Mouse (Mus musculus): Measurements from ENCODE around the gene Zfp704. TPM values are rescaled to one million over a fixed set of nuclear protein-coding genes. Genes with fewer than 3 reads are reported as not detected.

Gene Zfp704
- polyA plus RNA-seq, 1 experiment from 2014 or later: 9.2 TPM

DNA sequence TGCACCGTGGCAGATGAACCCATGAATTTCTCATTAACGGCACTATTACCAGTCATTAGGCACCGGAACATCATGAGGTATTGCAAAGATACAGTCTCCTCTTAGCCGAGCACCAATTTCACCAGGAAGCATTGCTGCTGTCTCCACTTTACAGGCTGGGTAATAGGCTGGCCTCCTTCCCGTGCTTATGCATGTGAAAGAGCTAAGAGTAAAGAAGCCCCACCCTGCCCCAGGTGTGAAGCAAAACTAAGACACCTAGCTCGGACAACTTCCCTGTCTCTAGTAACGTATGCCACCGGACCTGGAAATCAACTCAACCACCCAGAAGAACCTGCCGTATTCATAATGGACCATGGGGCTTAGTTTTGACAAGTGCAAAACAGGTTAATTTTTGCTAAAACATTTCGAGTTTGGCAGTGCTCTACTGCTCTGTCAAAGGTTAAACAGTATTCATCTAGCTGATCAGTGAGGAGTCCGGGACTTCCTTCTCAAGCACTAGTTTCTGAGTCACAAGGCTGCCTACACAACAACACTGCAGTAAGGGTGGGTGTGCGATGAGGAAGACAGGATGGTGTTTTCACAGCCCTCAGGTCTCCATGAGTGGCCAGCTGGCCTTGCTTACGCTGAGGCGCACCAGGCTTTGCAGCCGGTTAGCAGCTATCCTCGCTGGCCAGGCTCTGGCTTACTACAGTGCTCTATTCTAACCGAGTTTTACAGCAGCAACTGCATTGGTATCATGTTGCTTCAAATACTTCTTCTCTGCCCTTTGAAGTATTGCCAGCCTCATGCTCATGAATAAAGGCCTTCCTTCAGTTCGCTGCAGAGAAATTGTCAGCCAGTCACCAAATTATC lies 86.6 kb downstream of the Zfp704 start:
- H3K4me3 ChIP-seq (ENCODE audit: control insufficient read depth in 1 of 2, insufficient read depth in 1 of 2, low read depth in 1 of 2, low read length in 2 of 2): no peak overlapping the region
- H3K27ac ChIP-seq (replicated peaks in 1 of 2; ENCODE audit: control insufficient read depth in 1 of 2, insufficient read depth in 1 of 2, low read depth in 2 of 2, low read length in 2 of 2): peak overlapping the region; percentile 39 to 67
- H3K36me3 ChIP-seq (ENCODE audit: control insufficient read depth, insufficient read depth, low read length): no peaks in the 10 kb centered on the region
- 60% methylated on average over 18 of the region's 18 CpGs for WGBS
- H3K9ac ChIP-seq (ENCODE audit: low read length): peak overlapping the region; percentile 3; the same call in 1 of the 2 replicates
- no peaks in the 10 kb centered on the region for H3K9me3 ChIP-seq (ENCODE audit: control insufficient read depth, low read length)
- H3K4me1 ChIP-seq (ENCODE audit: control insufficient read depth in 2 of 2, insufficient read depth in 2 of 2, low read length in 2 of 2): peaks cover 30 to 47% of the 10 kb centered on the region in 2 experiments
- ATAC-seq (ENCODE audit: insufficient number of reproducible peaks, insufficient read depth, low FRiP score, low read depth): no peak
- H3K4me2 ChIP-seq (ENCODE audit: low read length): no peak overlapping the region
- H3K27me3 ChIP-seq (ENCODE audit: control insufficient read depth, insufficient read depth, low read length): no peaks in the 10 kb centered on the region

GRCm38 (mm10) chr3:9522009-9522408 lies 87.9 kb downstream of the Zfp704 start:
- Histone ChIP-seq H3K4me2 (ENCODE audit: low read length) (no peak overlapping the region), H3K4me3 (ENCODE audit: control insufficient read depth in 1 of 2, insufficient read depth in 1 of 2, low read depth in 1 of 2, low read length in 2 of 2) (no peak overlapping the region), H3K4me1 (ENCODE audit: control insufficient read depth in 2 of 2, insufficient read depth in 2 of 2, low read length in 2 of 2) (peaks cover 33 to 55% of the 10 kb centered on the region in 2 experiments), H3K36me3 (ENCODE audit: control insufficient read depth, insufficient read depth, low read length) (no peaks in the 10 kb centered on the region), H3K27me3 (ENCODE audit: control insufficient read depth, insufficient read depth, low read length) (no peaks in the 10 kb centered on the region), H3K9ac (ENCODE audit: low read length) (no peak overlapping the region), H3K9me3 (ENCODE audit: control insufficient read depth, low read length) (no peaks in the 10 kb centered on the region), H3K27ac (replicated peaks in 1 of 2; ENCODE audit: control insufficient read depth in 1 of 2, insufficient read depth in 1 of 2, low read depth in 2 of 2, low read length in 2 of 2) (no peak overlapping the region)
- ATAC-seq (ENCODE audit: insufficient number of reproducible peaks, insufficient read depth, low FRiP score, low read depth): no peak
- WGBS: 61% methylated on average over 6 of the region's 6 CpGs

GRCm38 (mm10) chr3:9520728-9521054 lies 89.2 kb downstream of the Zfp704 start:
- WGBS: 42% methylated on average over 7 of the region's 7 CpGs
- H3K4me3 ChIP-seq (ENCODE audit: control insufficient read depth in 1 of 2, insufficient read depth in 1 of 2, low read depth in 1 of 2, low read length in 2 of 2): no peak overlapping the region
- no peaks in the 10 kb centered on the region for H3K9me3 ChIP-seq (ENCODE audit: control insufficient read depth, low read length)
- no peak for ATAC-seq (ENCODE audit: insufficient number of reproducible peaks, insufficient read depth, low FRiP score, low read depth)
- H3K36me3 ChIP-seq (ENCODE audit: control insufficient read depth, insufficient read depth, low read length): no peaks in the 10 kb centered on the region
- no peak overlapping the region; the same call in 1 of the 2 replicates for H3K9ac ChIP-seq (ENCODE audit: low read length)
- peak overlapping the region; percentile 54 for H3K4me2 ChIP-seq (ENCODE audit: low read length)
- H3K27ac ChIP-seq (replicated peaks in 1 of 2; ENCODE audit: control insufficient read depth in 1 of 2, insufficient read depth in 1 of 2, low read depth in 2 of 2, low read length in 2 of 2): peak overlapping the region; percentile 53 to 75
- H3K27me3 ChIP-seq (ENCODE audit: control insufficient read depth, insufficient read depth, low read length): no peaks in the 10 kb centered on the region
- peaks cover 33 to 61% of the 10 kb centered on the region in 2 experiments for H3K4me1 ChIP-seq (ENCODE audit: control insufficient read depth in 2 of 2, insufficient read depth in 2 of 2, low read length in 2 of 2)

- Histone ChIP-seq H3K36me3 (ENCODE audit: control insufficient read depth, insufficient read depth, low read length) (no peaks in the 10 kb centered on the region), H3K9ac (ENCODE audit: low read length) (peak overlapping the region; percentile 51), H3K4me1 (ENCODE audit: control insufficient read depth in 2 of 2, insufficient read depth in 2 of 2, low read length in 2 of 2) (peaks cover 37 to 66% of the 10 kb centered on the region in 2 experiments), H3K27me3 (ENCODE audit: control insufficient read depth, insufficient read depth, low read length) (no peaks in the 10 kb centered on the region), H3K4me3 (ENCODE audit: control insufficient read depth in 1 of 2, insufficient read depth in 1 of 2, low read depth in 1 of 2, low read length in 2 of 2) (no peak overlapping the region), H3K4me2 (ENCODE audit: low read length) (peak overlapping the region; percentile 54), H3K27ac (replicated peaks in 1 of 2; ENCODE audit: control insufficient read depth in 1 of 2, insufficient read depth in 1 of 2, low read depth in 2 of 2, low read length in 2 of 2) (peak overlapping the region; percentile 53 to 75), H3K9me3 (ENCODE audit: control insufficient read depth, low read length) (no peaks in the 10 kb centered on the region)
- peak; percentile 82 for ATAC-seq (ENCODE audit: insufficient number of reproducible peaks, insufficient read depth, low FRiP score, low read depth)
- 20% methylated on average over 17 of the region's 17 CpGs for WGBS
These were observed 89.7 kb downstream of the Zfp704 start for GRCm38 (mm10) chr3:9520051-9520727.

DNA sequence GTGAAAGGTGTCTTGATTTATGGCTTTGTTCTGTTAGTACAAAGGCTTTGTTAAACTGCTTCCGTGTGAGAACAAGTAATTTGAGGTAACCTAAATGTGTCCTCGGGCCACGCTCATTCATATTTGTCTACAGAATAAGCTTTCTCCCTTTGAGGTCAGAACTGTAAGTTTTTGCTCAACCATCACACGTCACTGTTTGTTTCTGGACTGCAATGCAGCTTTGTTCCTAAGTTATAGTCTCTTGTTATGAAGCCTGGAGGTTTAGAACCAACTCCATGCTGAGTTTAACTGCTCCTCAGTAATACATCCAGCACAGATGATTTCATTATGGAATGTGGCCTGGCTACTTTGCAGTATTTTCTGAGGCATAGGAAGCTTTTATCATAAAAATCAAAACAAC lies 90.4 kb downstream of the Zfp704 start:
- no peaks in the 10 kb centered on the region for H3K36me3 ChIP-seq (ENCODE audit: control insufficient read depth, insufficient read depth, low read length)
- no peak overlapping the region for H3K9ac ChIP-seq (ENCODE audit: low read length)
- ATAC-seq (ENCODE audit: insufficient number of reproducible peaks, insufficient read depth, low FRiP score, low read depth): no peak
- H3K27me3 ChIP-seq (ENCODE audit: control insufficient read depth, insufficient read depth, low read length): no peaks in the 10 kb centered on the region
- H3K27ac ChIP-seq (replicated peaks in 1 of 2; ENCODE audit: control insufficient read depth in 1 of 2, insufficient read depth in 1 of 2, low read depth in 2 of 2, low read length in 2 of 2): no peak overlapping the region
- H3K9me3 ChIP-seq (ENCODE audit: control insufficient read depth, low read length): no peaks in the 10 kb centered on the region
- peaks cover 37 to 69% of the 10 kb centered on the region in 2 experiments for H3K4me1 ChIP-seq (ENCODE audit: control insufficient read depth in 2 of 2, insufficient read depth in 2 of 2, low read length in 2 of 2)
- WGBS: 79% methylated on average over 4 of the region's 4 CpGs
- no peak overlapping the region for H3K4me2 ChIP-seq (ENCODE audit: low read length)
- no peak overlapping the region for H3K4me3 ChIP-seq (ENCODE audit: control insufficient read depth in 1 of 2, insufficient read depth in 1 of 2, low read depth in 1 of 2, low read length in 2 of 2)

DNA sequence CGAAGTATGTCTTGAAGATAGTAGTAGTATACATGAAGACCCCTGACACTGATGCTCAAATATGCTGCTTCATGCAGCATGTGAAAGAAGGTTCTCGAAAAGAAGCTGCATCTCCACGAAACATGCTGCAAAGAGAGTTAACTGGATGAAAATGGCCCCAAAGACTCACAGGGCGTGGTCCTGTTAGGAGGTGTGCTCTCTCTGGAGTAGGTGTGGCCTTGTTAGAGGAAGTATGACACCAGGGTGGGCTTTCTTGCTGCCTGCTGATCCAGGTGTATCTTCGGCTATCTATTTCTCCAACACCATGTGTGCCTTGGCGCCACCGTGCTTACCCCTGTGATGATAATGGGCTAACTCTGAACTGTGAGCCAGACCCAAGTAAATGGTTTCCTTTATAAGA lies 90.9 kb downstream of the Zfp704 start:
- ATAC-seq (ENCODE audit: insufficient number of reproducible peaks, insufficient read depth, low FRiP score, low read depth): no peak
- H3K36me3 ChIP-seq (ENCODE audit: control insufficient read depth, insufficient read depth, low read length): no peaks in the 10 kb centered on the region
- no peak overlapping the region for H3K9ac ChIP-seq (ENCODE audit: low read length)
- H3K4me1 ChIP-seq (ENCODE audit: control insufficient read depth in 2 of 2, insufficient read depth in 2 of 2, low read length in 2 of 2): peaks cover 37 to 70% of the 10 kb centered on the region in 2 experiments
- H3K27ac ChIP-seq (replicated peaks in 1 of 2; ENCODE audit: control insufficient read depth in 1 of 2, insufficient read depth in 1 of 2, low read depth in 2 of 2, low read length in 2 of 2): no peak overlapping the region
- WGBS: 92% methylated on average over 7 of the region's 7 CpGs
- no peaks in the 10 kb centered on the region for H3K27me3 ChIP-seq (ENCODE audit: control insufficient read depth, insufficient read depth, low read length)
- H3K4me2 ChIP-seq (ENCODE audit: low read length): no peak overlapping the region
- no peaks in the 10 kb centered on the region for H3K9me3 ChIP-seq (ENCODE audit: control insufficient read depth, low read length)
- H3K4me3 ChIP-seq (ENCODE audit: control insufficient read depth in 1 of 2, insufficient read depth in 1 of 2, low read depth in 1 of 2, low read length in 2 of 2): no peak overlapping the region

GRCm38 (mm10) chr3:9516119-9516855 lies 93.6 kb downstream of the Zfp704 start:
- Histone ChIP-seq H3K36me3 (ENCODE audit: control insufficient read depth, insufficient read depth, low read length) (no peaks in the 10 kb centered on the region), H3K4me2 (ENCODE audit: low read length) (no peak overlapping the region), H3K4me3 (ENCODE audit: control insufficient read depth in 1 of 2, insufficient read depth in 1 of 2, low read depth in 1 of 2, low read length in 2 of 2) (no peak overlapping the region), H3K9me3 (ENCODE audit: control insufficient read depth, low read length) (no peaks in the 10 kb centered on the region), H3K9ac (ENCODE audit: low read length) (no peak overlapping the region), H3K27ac (replicated peaks in 1 of 2; ENCODE audit: control insufficient read depth in 1 of 2, insufficient read depth in 1 of 2, low read depth in 2 of 2, low read length in 2 of 2) (no peak overlapping the region), H3K4me1 (ENCODE audit: control insufficient read depth in 2 of 2, insufficient read depth in 2 of 2, low read length in 2 of 2) (peaks cover 23 to 51% of the 10 kb centered on the region in 2 experiments), H3K27me3 (ENCODE audit: control insufficient read depth, insufficient read depth, low read length) (no peaks in the 10 kb centered on the region)
- WGBS: 81% methylated on average over 7 of the region's 8 CpGs
- ATAC-seq (ENCODE audit: insufficient number of reproducible peaks, insufficient read depth, low FRiP score, low read depth): no peak

Measured in heart, embryonic 14.5 days (tissue).